Mouse (Mus musculus) liver, adult 2 months (tissue): ENCODE data around the gene Ccdc32.

ENCODE experiments used
- CTCF ChIP-seq: fragments of 200-500 bp; IDR thresholded peaks from 2 replicates; pipeline ENCODE4 v1.5.1; 2011; ENCODE audit warnings: low read depth, low read length, control low read depth
- POLR2A ChIP-seq: fragments of 200-500 bp; IDR thresholded peaks from 2 replicates; pipeline ENCODE4 v1.6.1; 2011; ENCODE audit warnings: low read length, control low read depth; ENCODE audit not compliant: insufficient read depth; ENCODE audit errors: extremely low read depth

DNA sequence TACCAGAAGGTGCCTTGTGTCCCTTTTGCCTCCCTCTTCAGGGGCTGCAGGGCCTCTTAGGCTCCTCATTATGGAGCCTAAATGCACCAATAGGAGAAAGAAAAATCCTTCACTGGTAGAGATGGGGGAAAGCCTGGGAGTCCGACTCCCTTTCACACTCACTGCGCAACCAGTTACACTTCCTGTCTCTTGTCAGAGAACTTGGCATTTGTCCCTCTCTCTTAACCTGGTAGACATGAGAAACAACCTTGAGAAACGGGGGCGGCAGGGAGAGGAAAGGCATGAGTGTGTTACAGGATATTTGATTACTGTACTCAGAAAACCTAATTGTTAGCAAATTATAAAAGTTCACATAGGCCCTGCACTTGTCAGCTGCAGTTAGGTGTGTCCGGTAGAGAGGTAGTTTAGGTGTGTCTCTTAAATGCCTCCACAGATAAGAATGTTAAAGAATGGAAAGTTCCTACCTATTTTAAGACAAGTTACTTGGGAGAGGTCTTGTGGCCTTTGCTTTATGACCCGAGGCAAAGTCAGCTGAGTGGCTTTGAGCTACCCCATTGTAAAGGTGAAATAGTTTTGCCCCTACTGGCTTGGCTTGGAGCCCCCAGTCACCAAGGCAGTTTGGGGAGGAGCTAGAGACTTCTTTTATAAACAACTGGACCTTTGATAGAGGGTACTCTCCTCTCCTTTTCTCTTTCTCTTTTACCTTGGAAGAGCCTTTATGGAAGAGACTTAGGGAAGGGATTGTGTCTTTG, 30.9 kb downstream of the Ccdc32 start:
- TF ChIP-seq CTCF (no peak), POLR2A (no peak)
